Mouse (Mus musculus) embryonic facial prominence, embryonic 15.5 days (tissue): ENCODE measurements around the gene Hoxb2. TPM values are rescaled to one million over a fixed set of nuclear protein-coding genes. Genes with fewer than 3 reads are reported as not detected.

Experiments used
- ATAC-seq: fragments of 200-750 bp; cut with Nextera tagmentation; 2 replicates; pipeline ENCODE4 v1.8.0; 2017; ENCODE audit warnings: low read depth, moderate TSS enrichment; ENCODE audit not compliant: insufficient number of reproducible peaks, low FRiP score, low TSS enrichment
- H3K27ac ChIP-seq: fragments of 300-500 bp; sonication (generic); replicated peaks from 2 replicates; pipeline ENCODE4 v1.5.1; 2015; ENCODE audit warnings: mild to moderate bottlenecking, inconsistent platforms
- H3K27me3 ChIP-seq: fragments of 300-500 bp; sonication (generic); 2 replicates; pipeline ENCODE4 v1.6.1; 2015; ENCODE audit warnings: inconsistent platforms
- H3K36me3 ChIP-seq: fragments of 300-500 bp; sonication (generic); 2 replicates; pipeline ENCODE4 v1.6.1; 2015; ENCODE audit warnings: mild to moderate bottlenecking, inconsistent platforms
- H3K4me1 ChIP-seq: fragments of 300-500 bp; sonication (generic); 2 replicates; pipeline ENCODE4 v1.6.1; 2015; ENCODE audit warnings: inconsistent platforms
- H3K4me2 ChIP-seq: fragments of 300-500 bp; sonication (generic); replicated peaks from 2 replicates; pipeline ENCODE4 v1.6.1; 2015; ENCODE audit warnings: mild to moderate bottlenecking, inconsistent platforms
- H3K4me3 ChIP-seq: fragments of 300-500 bp; sonication (generic); replicated peaks from 2 replicates; pipeline ENCODE4 v1.5.1; 2015; ENCODE audit warnings: mild to moderate bottlenecking, inconsistent platforms
- H3K9ac ChIP-seq: fragments of 300-500 bp; sonication (generic); 2 replicates; pipeline ENCODE4 v1.6.1; 2015; ENCODE audit warnings: inconsistent platforms
- H3K9me3 ChIP-seq: fragments of 300-500 bp; sonication (generic); replicated peaks from 2 replicates; pipeline ENCODE4 v1.6.1; 2016; ENCODE audit warnings: inconsistent platforms
- WGBS: fragments of 180-500 bp; shearing (Covaris S2); methylation state at CpG from one replicate; pipeline ENCODE4 v1.1.7; 2015; 5-methylcytosine and 5-hydroxymethylcytosine counted together
- polyA plus RNA-seq: library from polyadenylated mRNA; unstranded; fragments of >200 nt; fragmentation: Nextera tagmentation; extraction: Ambion mirVana; gene quantifications from 2 replicates; pipeline ENCODE4 v1.2.1, GENCODE M21; 2015

Hoxb2 gene
- polyA plus RNA-seq, 1 experiment from 2014 or later, result 1.4 TPM

GRCm38 (mm10) chr11:96318368-96319070 lies 31.8 kb upstream of the Hoxb2 start:
- H3K27me3 ChIP-seq, result peaks cover 99% of the 10 kb centered on the region
- H3K4me3 ChIP-seq, result peak overlapping the region; percentile 23
- no peak overlapping the region for H3K27ac ChIP-seq
- no peak overlapping the region for H3K9ac ChIP-seq
- no peaks in the 10 kb centered on the region for H3K9me3 ChIP-seq
- peaks cover 14% of the 10 kb centered on the region for H3K4me1 ChIP-seq
- no peaks in the 10 kb centered on the region for H3K36me3 ChIP-seq
- 0 out of 2 replicates have a peak, but pooled peaks have one; percentile 34 for ATAC-seq
- H3K4me2 ChIP-seq, result peak overlapping the region; percentile 36
- under 1% methylated on average over 45 of the region's 45 CpGs for WGBS

GRCm38 (mm10) chr11:96319071-96319902 lies 31.0 kb upstream of the Hoxb2 start:
- no peak for ATAC-seq
- WGBS, result 1% methylated on average over 34 of the region's 34 CpGs
- Histone ChIP-seq H3K27me3 (peaks cover 99% of the 10 kb centered on the region), H3K9ac (no peak overlapping the region), H3K4me2 (peak overlapping the region; percentile 36), H3K36me3 (no peaks in the 10 kb centered on the region), H3K4me1 (peaks cover 14% of the 10 kb centered on the region), H3K9me3 (no peaks in the 10 kb centered on the region), H3K4me3 (peak overlapping the region; percentile 23), H3K27ac (no peak overlapping the region)

GRCm38 (mm10) chr11:96319910-96320309 lies 30.4 kb upstream of the Hoxb2 start:
- Histone ChIP-seq H3K36me3 (no peaks in the 10 kb centered on the region), H3K27me3 (peaks cover 99% of the 10 kb centered on the region), H3K27ac (no peak overlapping the region), H3K4me3 (peak overlapping the region; percentile 3; the same call in 1 of the 2 replicates), H3K9me3 (no peaks in the 10 kb centered on the region), H3K9ac (no peak overlapping the region), H3K4me2 (no peak overlapping the region), H3K4me1 (peaks cover 11% of the 10 kb centered on the region)
- ATAC-seq, result no peak
- whole genome bisulfite sequencing, result under 1% methylated on average over 29 of the region's 29 CpGs

GRCm38 (mm10) chr11:96320688-96321087 lies 29.6 kb upstream of the Hoxb2 start:
- H3K27me3 ChIP-seq, result peaks cover 99% of the 10 kb centered on the region
- no peak for ATAC-seq
- peaks cover 11% of the 10 kb centered on the region for H3K4me1 ChIP-seq
- no peak overlapping the region for H3K4me3 ChIP-seq
- 7% methylated on average over 17 of the region's 17 CpGs for WGBS
- H3K36me3 ChIP-seq, result no peaks in the 10 kb centered on the region
- H3K9me3 ChIP-seq, result no peaks in the 10 kb centered on the region
- no peak overlapping the region for H3K9ac ChIP-seq
- no peak overlapping the region for H3K4me2 ChIP-seq
- H3K27ac ChIP-seq, result no peak overlapping the region

- Histone ChIP-seq H3K4me3 (no peak overlapping the region), H3K27ac (no peak overlapping the region), H3K9ac (no peak overlapping the region), H3K27me3 (peaks cover 99% of the 10 kb centered on the region), H3K4me1 (peaks cover 11% of the 10 kb centered on the region), H3K4me2 (no peak overlapping the region), H3K36me3 (no peaks in the 10 kb centered on the region), H3K9me3 (no peaks in the 10 kb centered on the region)
- WGBS, result 7% methylated on average over 5 of the region's 5 CpGs
- ATAC-seq, result no peak
These were observed 28.5 kb upstream of the Hoxb2 start for GRCm38 (mm10) chr11:96321846-96322245.

- H3K27ac ChIP-seq, result no peak overlapping the region
- H3K36me3 ChIP-seq, result no peaks in the 10 kb centered on the region
- no peak for ATAC-seq
- H3K9me3 ChIP-seq, result no peaks in the 10 kb centered on the region
- H3K4me3 ChIP-seq, result no peak overlapping the region
- H3K27me3 ChIP-seq, result peaks cover 99% of the 10 kb centered on the region
- H3K4me2 ChIP-seq, result no peak overlapping the region
- H3K9ac ChIP-seq, result no peak overlapping the region
- 14% methylated on average over 6 of the region's 6 CpGs for WGBS
- peaks cover 11% of the 10 kb centered on the region for H3K4me1 ChIP-seq
These were observed 27.6 kb upstream of the Hoxb2 start for GRCm38 (mm10) chr11:96322738-96323137.

- no peak within 1 kb of the TSS for H3K27ac ChIP-seq
- 3% methylated on average over 10 of the region's 10 CpGs for WGBS
- ATAC-seq, result no peak
- no peaks in the 10 kb centered on the region for H3K36me3 ChIP-seq
- H3K4me1 ChIP-seq, result peaks cover 11% of the 10 kb centered on the region
- H3K9ac ChIP-seq, result no peak within 1 kb of the TSS
- no peaks in the 10 kb centered on the region for H3K9me3 ChIP-seq
- H3K27me3 ChIP-seq, result peaks cover 99% of the 10 kb centered on the region
- no peak within 1 kb of the TSS for H3K4me3 ChIP-seq
- no peak within 1 kb of the TSS for H3K4me2 ChIP-seq
These were observed 27.2 kb upstream of the Hoxb2 start, which contains the start of gene Hoxb3 for GRCm38 (mm10) chr11:96323154-96323553. Hoxb3 (plus strand) TSS chr11:96323326.

GRCm38 (mm10) chr11:96324125-96324524 lies 26.2 kb upstream of the Hoxb2 start:
- Histone ChIP-seq H3K4me1 (peaks cover 6% of the 10 kb centered on the region), H3K4me3 (no peak overlapping the region), H3K4me2 (no peak overlapping the region), H3K9ac (no peak overlapping the region), H3K27me3 (peaks cover 99% of the 10 kb centered on the region), H3K9me3 (no peaks in the 10 kb centered on the region), H3K27ac (no peak overlapping the region), H3K36me3 (no peaks in the 10 kb centered on the region)
- no peak for ATAC-seq
- 4% methylated on average over 5 of the region's 5 CpGs for WGBS

GRCm38 (mm10) chr11:96324965-96325364 lies 25.4 kb upstream of the Hoxb2 start:
- H3K4me2 ChIP-seq, result no peak overlapping the region
- no peaks in the 10 kb centered on the region for H3K36me3 ChIP-seq
- H3K9ac ChIP-seq, result no peak overlapping the region
- ATAC-seq, result no peak
- peaks cover 99% of the 10 kb centered on the region for H3K27me3 ChIP-seq
- H3K27ac ChIP-seq, result no peak overlapping the region
- WGBS, result 7% methylated on average over 8 of the region's 8 CpGs
- H3K9me3 ChIP-seq, result no peaks in the 10 kb centered on the region
- H3K4me1 ChIP-seq, result peaks cover 2% of the 10 kb centered on the region; the same call in 1 of the 2 replicates
- no peak overlapping the region for H3K4me3 ChIP-seq

GRCm38 (mm10) chr11:96325747-96326212 lies 24.5 kb upstream of the Hoxb2 start:
- peaks cover 99% of the 10 kb centered on the region for H3K27me3 ChIP-seq
- no peaks in the 10 kb centered on the region for H3K9me3 ChIP-seq
- no peaks in the 10 kb centered on the region for H3K4me1 ChIP-seq
- no peak for ATAC-seq
- H3K4me3 ChIP-seq, result no peak overlapping the region
- H3K9ac ChIP-seq, result no peak overlapping the region
- H3K36me3 ChIP-seq, result no peaks in the 10 kb centered on the region
- 3% methylated on average over 22 of the region's 22 CpGs for WGBS
- H3K4me2 ChIP-seq, result no peak overlapping the region
- H3K27ac ChIP-seq, result no peak overlapping the region

- 2% methylated on average over 12 of the region's 12 CpGs for WGBS
- no peaks in the 10 kb centered on the region for H3K36me3 ChIP-seq
- no peaks in the 10 kb centered on the region for H3K9me3 ChIP-seq
- peaks cover 99% of the 10 kb centered on the region for H3K27me3 ChIP-seq
- no peak for ATAC-seq
- no peak overlapping the region for H3K4me2 ChIP-seq
- H3K27ac ChIP-seq, result no peak overlapping the region
- H3K4me3 ChIP-seq, result no peak overlapping the region
- no peak overlapping the region for H3K9ac ChIP-seq
- H3K4me1 ChIP-seq, result no peaks in the 10 kb centered on the region
These were observed 23.6 kb upstream of the Hoxb2 start for GRCm38 (mm10) chr11:96326705-96327104.
